In genomic region chrX:96134840-96135580, GRCm38 (mm10) we compare ENCODE assay signal across 10 mouse cellular contexts. TPM values are rescaled to one million over a fixed set of nuclear protein-coding genes. Genes with fewer than 3 reads are reported as not detected.
A peak's percentile ranks its signal among the peaks of the same experiment; 100 is the strongest.
DNase-seq lines count a peak whose midpoint lies in the region; ATAC-seq and TF ChIP-seq lines count a peak whose summit lies in the region.
"Had no signal": no experiment of that assay in that cellular context is flagged by ENCODE, and none has a peak within 500 bp of the region (broad histone marks: within the 10 kb centered on the region; RNA-seq: fewer than 3 reads in every experiment).

No protein-coding gene starts in this region.

- no peak overlapping the region for H3K9ac ChIP-seq in embryonic facial prominence, embryonic 15.5 days
- H3K9ac ChIP-seq in hindbrain, postnatal 0 days (replicated peaks; ENCODE audit: low read length): no peak overlapping the region

- no peak overlapping the region for H3K4me2 ChIP-seq in embryonic facial prominence, embryonic 15.5 days (replicated peaks)
- H3K4me2 ChIP-seq in hindbrain, postnatal 0 days (ENCODE audit: low read depth, low read length): no peak overlapping the region

- no peaks in the 10 kb centered on the region for H3K9me3 ChIP-seq in embryonic facial prominence, embryonic 15.5 days (replicated peaks)
- no peaks in the 10 kb centered on the region for H3K9me3 ChIP-seq in embryonic facial prominence, embryonic 10.5 days
- H3K9me3 ChIP-seq in megakaryocyte, embryonic 14.5 days: no peaks in the 10 kb centered on the region
- no peaks in the 10 kb centered on the region for H3K9me3 ChIP-seq in hindbrain, postnatal 0 days (ENCODE audit: low read length)

- no peaks in the 10 kb centered on the region for H3K36me3 ChIP-seq in embryonic facial prominence, embryonic 15.5 days
- no peaks in the 10 kb centered on the region for H3K36me3 ChIP-seq in embryonic facial prominence, embryonic 10.5 days (replicated peaks)
- no peaks in the 10 kb centered on the region for H3K36me3 ChIP-seq in megakaryocyte, embryonic 14.5 days (replicated peaks; ENCODE audit: low read length)
- H3K36me3 ChIP-seq in hindbrain, postnatal 0 days (ENCODE audit: insufficient read depth, low read length): no peaks in the 10 kb centered on the region

- no peaks in the 10 kb centered on the region for H3K4me1 ChIP-seq in embryonic facial prominence, embryonic 15.5 days
- 0 out of 2 replicates have a peak, but pooled peaks cover 4% of the 10 kb centered on the region for H3K4me1 ChIP-seq in embryonic facial prominence, embryonic 10.5 days
- peaks cover 65% of the 10 kb centered on the region for H3K4me1 ChIP-seq in megakaryocyte, embryonic 14.5 days
- H3K4me1 ChIP-seq in hindbrain, postnatal 0 days (ENCODE audit: insufficient read depth, low read length): no peaks in the 10 kb centered on the region

- WGBS in embryonic facial prominence, embryonic 15.5 days: 62% methylated on average over 6 of the region's 6 CpGs
- 78% methylated on average over 6 of the region's 6 CpGs for WGBS in embryonic facial prominence, embryonic 10.5 days
- WGBS in hindbrain, postnatal 0 days: 70% methylated on average over 6 of the region's 6 CpGs

- no peak overlapping the region for H3K27ac ChIP-seq in embryonic facial prominence, embryonic 15.5 days (replicated peaks)
- no peak overlapping the region for H3K27ac ChIP-seq in embryonic facial prominence, embryonic 10.5 days (replicated peaks)
- no peak overlapping the region for H3K27ac ChIP-seq in hindbrain, postnatal 0 days

- no peak for TF ChIP-seq CTCF in hindbrain, postnatal 0 days (IDR thresholded peaks at IDR 0.05; ENCODE audit: low read depth)

- peak; percentile 47; the same call in 1 of the 2 replicates for ATAC-seq in embryonic facial prominence, embryonic 15.5 days (ENCODE audit: insufficient number of reproducible peaks, low FRiP score, low TSS enrichment, low read depth)
- ATAC-seq in megakaryocyte, adult 5-6 weeks (ENCODE audit: poor library complexity, severe bottlenecking): no peak
- no peak for ATAC-seq in hindbrain, postnatal 0 days

- no peaks in the 10 kb centered on the region; the same call in 1 of the 2 replicates for H3K27me3 ChIP-seq in embryonic facial prominence, embryonic 15.5 days
- peaks cover 7% of the 10 kb centered on the region; the same call in 1 of the 2 replicates for H3K27me3 ChIP-seq in embryonic facial prominence, embryonic 10.5 days (replicated peaks; ENCODE audit: low read depth, poor library complexity, severe bottlenecking)
- peaks cover 3% of the 10 kb centered on the region for H3K27me3 ChIP-seq in megakaryocyte, embryonic 14.5 days (replicated peaks)
- no peaks in the 10 kb centered on the region for H3K27me3 ChIP-seq in hindbrain, postnatal 0 days (ENCODE audit: insufficient read depth, low read length)

- H3K4me3 ChIP-seq in embryonic facial prominence, embryonic 15.5 days (replicated peaks): no peak overlapping the region
- H3K4me3 ChIP-seq in embryonic facial prominence, embryonic 10.5 days: no peak overlapping the region
- peak overlapping the region; percentile 33 for H3K4me3 ChIP-seq in megakaryocyte, embryonic 14.5 days (replicated peaks)
- H3K4me3 ChIP-seq in hindbrain, postnatal 0 days (ENCODE audit: low read length): no peak overlapping the region

- no peak for DNase-seq in embryonic facial prominence, embryonic 10.5 days (ENCODE audit: low spot score)
- DNase-seq in fibroblast of lung, adult 2 months (ENCODE audit: low read depth): peak; percentile 25
- DNase-seq in lung, postnatal 10 days: peak; percentile 36
- DNase-seq in hindbrain, postnatal 0 days (ENCODE audit: low spot score): no peak
- no peak for DNase-seq in testis, postnatal 14 days (ENCODE audit: low spot score)
- DNase-seq: adrenal gland, postnatal 10 days; midbrain, embryonic 14.5 days had no signal

RNA-seq across cellular contexts. Expression of gene Msn, which starts 39.2 kb away (rescaled TPM):
- 112 and 113 TPM in 2 replicates for polyA plus RNA-seq in embryonic facial prominence, embryonic 15.5 days (2015; fragmentation: Nextera tagmentation; extraction: Ambion mirVana)
- polyA plus RNA-seq in embryonic facial prominence, embryonic 10.5 days (2016; fragmentation: Nextera tagmentation; extraction: Ambion mirVana): 91.7 and 109 TPM in 2 replicates
- 4.8 and 20.2 TPM in 2 replicates for polyA plus RNA-seq in megakaryocyte, embryonic 14.5 days (2012; ENCODE audit: insufficient read depth, low replicate concordance)
- 825 and 881 TPM in 2 replicates for total RNA-seq in megakaryocyte, adult 5-6 weeks (2015)
- 296 and 421 TPM in 2 replicates for total RNA-seq in megakaryocyte, adult 5-6 weeks (2017)
- total RNA-seq in hindbrain, postnatal 0 days (2014; rRNA removed): 23.3 and 23.7 TPM in 2 replicates
- polyA plus RNA-seq in hindbrain, postnatal 0 days (2015; fragmentation: Nextera tagmentation; extraction: Ambion mirVana): 31.6 and 33.1 TPM in 2 replicates

Comparison
In these comparisons a context has a peak if more than half of its experiments do, and no peak if none do; other contexts are left out.
1. DNase-seq: peak in fibroblast of lung, adult 2 months (single experiment) and lung, postnatal 10 days (single experiment); none in embryonic facial prominence, embryonic 10.5 days (single experiment), hindbrain, postnatal 0 days (single experiment) and testis, postnatal 14 days (single experiment).